Mouse (Mus musculus) CH12.LX (cell line): ENCODE results near the gene Brd4. TPM values are rescaled to one million over a fixed set of nuclear protein-coding genes. Genes with fewer than 3 reads are reported as not detected.
"Not testable (repeated sequence)": the region's sequence is repeated elsewhere in the genome, so short reads cannot be mapped to it uniquely, and the experiment has no call there.

Experiments used
- DNase-seq: peaks from one replicate; pipeline ENCODE4 v3.0.0-alpha.2; 2013; ENCODE audit errors: extremely low read depth
- H3K27ac ChIP-seq: 2 replicates; pipeline ENCODE4 v1.5.1; 2012; ENCODE audit warnings: low read depth, mild to moderate bottlenecking, control low read depth, moderate library complexity; ENCODE audit not compliant: insufficient read depth
- H3K27me3 ChIP-seq: replicated peaks from 2 replicates; pipeline ENCODE3; 2012; ENCODE audit warnings: inconsistent platforms
- H3K36me3 ChIP-seq, 2 experiments: replicated peaks in 1 of 2; 2 replicates each; pipeline versions ENCODE3 to v1.6.1; 2012; ENCODE audit warnings: inconsistent platforms in 1 of 2, low read length in 1 of 2, mild to moderate bottlenecking in 1 of 2, mixed read lengths in 1 of 2, moderate library complexity in 1 of 2; ENCODE audit not compliant: control insufficient read depth in 1 of 2, insufficient read depth in 1 of 2
- H3K4me1 ChIP-seq, 2 experiments: 2 replicates each; pipeline ENCODE4 v1.6.1; 2012; ENCODE audit warnings: inconsistent platforms in 1 of 2, moderate library complexity in 1 of 2; ENCODE audit not compliant: insufficient read depth in 2 of 2, control insufficient read depth in 1 of 2
- H3K4me2 ChIP-seq: 2 replicates; pipeline ENCODE4 v1.6.1; 2012; ENCODE audit warnings: low read depth, mild to moderate bottlenecking, control low read depth; ENCODE audit not compliant: poor library complexity, insufficient read depth, severe bottlenecking
- H3K4me3 ChIP-seq, 3 experiments: fragments of 150-350 bp in 1 of 3; sonication (generic) in 1 of 3; replicated peaks in 1 of 3; 2 replicates each; pipeline versions ENCODE3 to v1.5.1; 2011 to 2012; ENCODE audit warnings: low read depth in 2 of 3, low read length in 2 of 3, mild to moderate bottlenecking in 2 of 3, moderate library complexity in 2 of 3, control low read depth in 1 of 3, improper control_type of control experiment in 1 of 3, inconsistent platforms in 1 of 3, mixed read lengths in 1 of 3; ENCODE audit not compliant: poor library complexity in 1 of 3
- H3K79me2 ChIP-seq: replicated peaks from 2 replicates; pipeline ENCODE4 v1.6.1; 2012; ENCODE audit warnings: mild to moderate bottlenecking, moderate library complexity; ENCODE audit not compliant: control insufficient read depth, poor library complexity, insufficient read depth, severe bottlenecking; ENCODE audit errors: extremely low read depth
- H3K9ac ChIP-seq: 2 replicates; pipeline ENCODE4 v1.6.1; 2012; ENCODE audit warnings: low read depth, mild to moderate bottlenecking, control low read depth, moderate library complexity; ENCODE audit not compliant: insufficient read depth
- H3K9me3 ChIP-seq: replicated peaks from 2 replicates; pipeline ENCODE3; 2012; ENCODE audit warnings: low read length, inconsistent platforms, mixed read lengths
- MAX ChIP-seq: IDR thresholded peaks from 2 replicates; pipeline ENCODE4 v1.6.1; 2011; ENCODE audit warnings: low read length, improper control_type of control experiment
- MEF2A ChIP-seq: IDR thresholded peaks from 2 replicates; pipeline ENCODE4 v1.6.1; 2014; ENCODE audit warnings: low read depth, mild to moderate bottlenecking, inconsistent platforms, low read length, improper control_type of control experiment, borderline replicate concordance
- MXI1 ChIP-seq: IDR thresholded peaks from 2 replicates; pipeline ENCODE4 v1.6.1; 2011; ENCODE audit warnings: mild to moderate bottlenecking, low read depth, low read length, improper control_type of control experiment
- NRF1 ChIP-seq: IDR thresholded peaks from 2 replicates; pipeline ENCODE4 v1.6.1; 2014; ENCODE audit warnings: low read depth, mild to moderate bottlenecking, inconsistent platforms, low read length, improper control_type of control experiment, moderate library complexity
- RAD21 ChIP-seq: IDR thresholded peaks from 2 replicates; pipeline ENCODE4 v1.6.1; 2011; ENCODE audit warnings: low read depth, mild to moderate bottlenecking, low read length, improper control_type of control experiment, moderate library complexity
- SIN3A ChIP-seq: IDR thresholded peaks from 2 replicates; pipeline ENCODE4 v1.6.1; 2012; ENCODE audit warnings: low read length, improper control_type of control experiment, inconsistent platforms
- USF1 ChIP-seq: IDR thresholded peaks from 2 replicates; pipeline ENCODE4 v1.6.1; 2014; ENCODE audit warnings: low read depth, mild to moderate bottlenecking, inconsistent platforms, low read length, improper control_type of control experiment
- ZMIZ1 ChIP-seq: IDR thresholded peaks from 2 replicates; pipeline ENCODE4 v1.6.1; 2012; ENCODE audit warnings: low read depth, mild to moderate bottlenecking, inconsistent platforms, low read length, improper control_type of control experiment
- ZNF384 ChIP-seq: IDR thresholded peaks from 2 replicates; pipeline ENCODE4 v1.6.1; 2012; ENCODE audit warnings: low read depth, low read length, improper control_type of control experiment, inconsistent platforms
- dilution Hi-C: fragments of 300-500 bp; cut with MboI; formaldehyde crosslinking; loops from 2 replicates; pipeline ENCODE4 v1.14.3; 2020; ENCODE audit warnings: low sequenced_read_pairs; ENCODE audit not compliant: extremely low pct_unique_long_range_greater_than_20kb, extremely low pct_ligation_motif_present
- in situ Hi-C: fragments of 300-500 bp; cut with MboI; formaldehyde crosslinking; loops from 3 replicates; pipeline ENCODE4 v1.14.3; 2019; ENCODE audit warnings: low sequenced_read_pairs, low pct_ligation_motif_present, low pct_unique_long_range_greater_than_20kb, mixed read lengths
- polyA plus RNA-seq: library from polyadenylated mRNA; unstranded; fragments of >175 nt; gene quantifications from 2 replicates; pipeline ENCODE4 v1.2.1, GENCODE M21; 2012; ENCODE audit warnings: low read depth; ENCODE audit not compliant: insufficient read length
- total RNA-seq, 2 experiments: library from RNA; depleted of rRNA; stranded (reverse); fragments of 300-350 nt in 1 of 2; fragments of >200 nt in 1 of 2; gene quantifications; 2 replicates each; pipeline ENCODE4 v1.2.3; 2012 to 2014

Gene Brd4
- total and polyA plus RNA-seq, 3 experiments, result 6.3 to 68.5 (median 19.1) TPM

GRCm38 (mm10) chr17:32220873-32221272, 63.6 kb downstream of the Brd4 start:
- Histone ChIP-seq H3K9me3 (no peaks in the 10 kb centered on the region), H3K79me2 (peaks cover 4% of the 10 kb centered on the region; the same call in 1 of the 2 replicates), H3K36me3 (peaks cover 76 to 94% of the 10 kb centered on the region in 2 experiments), H3K27me3 (no peaks in the 10 kb centered on the region), H3K4me1 (no peaks in the 10 kb centered on the region), H3K4me2 (no peak overlapping the region), H3K27ac (no peak overlapping the region), H3K4me3 (no peak overlapping the region), H3K9ac (no peak overlapping the region)
- TF ChIP-seq MEF2A (no peak), MXI1 (no peak), MAX (no peak), SIN3A (no peak), RAD21 (no peak), ZMIZ1 (no peak), NRF1 (no peak), USF1 (no peak)
- DNase-seq, result no peak
- in situ Hi-C loops (no loop called here), dilution Hi-C loops (no loop called here)

DNA sequence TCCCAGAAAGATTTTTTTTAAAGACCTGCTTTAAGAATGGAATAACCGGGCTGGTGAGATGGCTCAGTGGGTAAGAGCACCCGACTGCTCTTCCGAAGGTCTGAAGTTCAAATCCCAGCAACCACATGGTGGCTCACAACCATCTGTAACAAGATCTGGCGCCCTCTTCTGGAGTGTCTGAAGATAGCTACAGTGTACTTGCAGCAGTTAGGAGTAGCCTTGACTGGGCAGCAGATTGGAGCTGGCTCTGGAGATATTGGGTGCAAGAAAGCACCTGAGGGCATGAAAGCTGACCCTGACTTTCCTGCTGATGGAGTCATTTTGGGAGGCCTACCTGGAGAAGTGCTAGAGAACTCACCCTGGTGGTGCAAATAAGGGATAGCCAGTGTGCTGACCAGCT, 68.9 kb downstream of the Brd4 start:
- H3K9ac ChIP-seq, H3K4me3 ChIP-seq, H3K27me3 ChIP-seq, dilution Hi-C loops, H3K9me3 ChIP-seq, H3K79me2 ChIP-seq, in situ Hi-C loops, H3K4me1 ChIP-seq, H3K27ac ChIP-seq, H3K4me2 ChIP-seq, DNase-seq: not testable (repeated sequence)
- H3K36me3 ChIP-seq, result peaks cover 75 to 90% of the 10 kb centered on the region in 2 experiments
- TF ChIP-seq ZNF384, result peak; percentile 45

GRCm38 (mm10) chr17:32211554-32211953, 73.0 kb downstream of the Brd4 start:
- H3K9ac ChIP-seq, dilution Hi-C loops, H3K4me1 ChIP-seq, H3K27me3 ChIP-seq, H3K4me2 ChIP-seq, H3K27ac ChIP-seq, H3K9me3 ChIP-seq, H3K79me2 ChIP-seq, H3K4me3 ChIP-seq, in situ Hi-C loops, DNase-seq: not testable (repeated sequence)
- H3K36me3 ChIP-seq, result peaks cover 86 to 95% of the 10 kb centered on the region in 2 experiments
